Mouse (Mus musculus) lung, postnatal 0 days (tissue): ENCODE data around the gene Ubqln1.

ENCODE experiments used
- CTCF ChIP-seq: IDR thresholded peaks from 2 replicates; pipeline ENCODE4 v1.5.1; 2016; ENCODE audit warnings: antibody characterized with exemption, mild to moderate bottlenecking
- EP300 ChIP-seq: IDR thresholded peaks from 2 replicates; pipeline ENCODE4 v1.6.1; 2016; ENCODE audit warnings: antibody characterized with exemption, mild to moderate bottlenecking, control low read depth

DNA sequence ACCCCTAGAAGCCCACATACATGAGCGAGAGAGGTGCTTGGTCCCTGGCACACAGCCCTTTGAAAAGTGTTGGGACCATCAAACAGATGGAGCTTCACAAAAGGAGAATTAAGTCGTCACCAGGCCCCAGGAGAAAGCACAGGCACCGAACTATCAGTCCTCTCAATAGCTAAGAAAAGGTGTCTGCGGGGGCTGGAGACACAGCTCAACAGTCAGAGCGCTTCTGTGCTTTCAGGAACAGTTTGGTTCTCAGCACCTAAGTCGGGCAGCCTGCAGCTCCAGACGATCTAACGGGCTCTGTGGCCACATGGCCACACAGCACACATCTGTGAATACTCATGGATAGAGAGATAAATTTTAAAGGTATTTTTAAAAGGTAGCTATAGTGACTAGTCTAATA lies 29.2 kb downstream of the Ubqln1 start:
- TF ChIP-seq CTCF (no peak), EP300 (no peak)
